Mouse (Mus musculus): ENCODE results near the gene Mamdc4.

DNA sequence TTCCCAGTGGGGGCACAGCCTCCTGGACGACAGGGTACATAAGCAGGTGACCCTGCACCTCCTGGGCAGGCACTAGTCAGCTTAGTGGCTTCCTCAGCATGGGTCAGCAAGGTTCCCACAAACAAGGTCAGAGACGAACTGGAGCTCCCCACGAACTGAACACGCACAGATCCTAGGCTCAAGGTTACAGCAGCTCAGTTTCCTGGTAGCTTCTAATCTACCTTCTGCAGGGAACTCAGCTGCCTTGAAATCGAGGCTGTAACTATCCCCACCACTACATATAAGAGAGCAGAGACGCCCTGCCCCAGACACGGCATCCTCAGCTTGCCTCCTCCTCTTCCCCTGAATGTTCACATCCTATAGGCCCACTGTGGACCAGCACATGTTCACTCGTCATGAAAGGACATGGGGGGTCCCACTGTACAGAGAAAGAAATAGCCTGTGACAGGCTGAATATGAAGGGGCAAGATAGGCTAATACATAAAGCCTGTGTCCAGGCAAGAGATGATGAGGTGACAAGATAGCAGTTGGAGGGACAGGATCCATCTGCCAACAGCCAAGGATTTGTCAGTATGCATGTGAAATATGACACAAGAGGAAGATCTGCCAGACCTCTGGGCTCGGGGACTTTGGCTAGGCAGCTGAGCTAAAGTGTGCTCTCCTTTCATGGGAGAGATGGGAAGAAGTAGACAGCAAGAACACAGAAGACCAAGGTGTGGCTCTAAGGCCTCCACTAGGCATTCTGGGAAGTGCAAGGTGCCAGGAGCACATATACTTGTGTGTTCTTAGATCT is 47.9 kb downstream of the Mamdc4 start:
- TF ChIP-seq CTCF (conservative IDR thresholded peaks at IDR 0.05; ENCODE audit: insufficient read depth, insufficient read length, low read depth, low read length) = no peak
- TF ChIP-seq POLR2A (IDR thresholded peaks at IDR 0.05; ENCODE audit: low read depth, low read length) = no peak

Data from kidney, adult 2 months (tissue).